9 mouse cellular contexts compared by ENCODE assay signal in the genomic region with DNA sequence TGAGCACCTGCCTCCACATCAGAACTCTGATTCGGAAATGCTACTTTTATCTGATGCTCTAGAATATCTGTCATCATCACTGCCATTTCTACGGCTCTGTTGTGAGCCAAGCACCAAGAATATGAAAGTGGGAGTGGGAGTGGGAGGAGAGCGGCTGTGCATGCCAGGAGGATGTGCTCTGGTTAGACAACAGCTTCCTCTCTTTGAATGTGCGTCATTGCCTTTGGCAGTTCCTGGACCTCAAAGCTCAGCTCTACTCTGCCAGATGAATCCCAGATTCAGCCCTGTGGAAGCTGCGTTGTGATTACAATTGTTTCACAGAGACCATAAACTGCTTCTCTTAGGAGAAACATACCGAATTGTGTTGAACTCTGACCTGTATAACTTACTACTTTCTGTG.
DNase-seq lines count a peak whose midpoint lies in the region; ATAC-seq and TF ChIP-seq lines count a peak whose summit lies in the region.
"Had no signal": no experiment of that assay in that cellular context is flagged by ENCODE, and none has a peak within 500 bp of the region (broad histone marks: within the 10 kb centered on the region; RNA-seq: fewer than 3 reads in every experiment).

No protein-coding gene starts in this region.

- H3K9ac ChIP-seq in intestine, embryonic 16.5 days (ENCODE audit: low read depth, low read length), result no peak overlapping the region
- H3K9ac ChIP-seq in intestine, postnatal 0 days (ENCODE audit: low read depth, low read length), result no peak overlapping the region
- no peak overlapping the region for H3K9ac ChIP-seq in lung, embryonic 16.5 days (ENCODE audit: low read length)

- ATAC-seq in intestine, embryonic 16.5 days, result peak; percentile 63; the same call in 1 of the 2 replicates
- no peak for ATAC-seq in intestine, postnatal 0 days
- ATAC-seq in common myeloid progenitor, adult 5-6 weeks (replicated peaks; ENCODE audit: low read depth, poor library complexity, severe bottlenecking), result peak; percentile 76
- ATAC-seq in lung, embryonic 16.5 days (ENCODE audit: low read depth), result peak; percentile 60; the same call in 1 of the 2 replicates
- ATAC-seq: Patski had no signal

- no peaks in the 10 kb centered on the region for H3K9me3 ChIP-seq in intestine, embryonic 16.5 days (ENCODE audit: control insufficient read depth, low read length)
- H3K9me3 ChIP-seq in intestine, postnatal 0 days (ENCODE audit: control insufficient read depth), result no peaks in the 10 kb centered on the region
- no peaks in the 10 kb centered on the region for H3K9me3 ChIP-seq in lung, embryonic 16.5 days (ENCODE audit: control insufficient read depth, low read length)

- no peak for TF ChIP-seq CTCF in intestine, postnatal 0 days (IDR thresholded peaks at IDR 0.05; ENCODE audit: low read depth)

- peaks cover 9% of the 10 kb centered on the region; the same call in 1 of the 2 replicates for H3K4me1 ChIP-seq in intestine, embryonic 16.5 days (ENCODE audit: control insufficient read depth, insufficient read depth, low read length)
- H3K4me1 ChIP-seq in intestine, postnatal 0 days (replicated peaks; ENCODE audit: control insufficient read depth, insufficient read depth, low read length), result no peaks in the 10 kb centered on the region
- H3K4me1 ChIP-seq in lung, embryonic 16.5 days (replicated peaks; ENCODE audit: control insufficient read depth, insufficient read depth, low read length), result no peaks in the 10 kb centered on the region; the same call in 1 of the 2 replicates

- no peak overlapping the region for H3K4me3 ChIP-seq in intestine, embryonic 16.5 days (ENCODE audit: low read length)
- H3K4me3 ChIP-seq in intestine, postnatal 0 days (ENCODE audit: low read depth, low read length), result no peak overlapping the region
- no peak overlapping the region for H3K4me3 ChIP-seq in lung, embryonic 16.5 days (ENCODE audit: low read length)

- WGBS in intestine, embryonic 16.5 days, result 41% methylated on average over 6 of the region's 6 CpGs
- WGBS in intestine, postnatal 0 days, result 38% methylated on average over 6 of the region's 6 CpGs
- WGBS in lung, embryonic 16.5 days, result 54% methylated on average over 6 of the region's 6 CpGs

- no peak overlapping the region for H3K4me2 ChIP-seq in intestine, embryonic 16.5 days (ENCODE audit: low read depth, low read length)
- H3K4me2 ChIP-seq in intestine, postnatal 0 days (replicated peaks; ENCODE audit: low read depth), result no peak overlapping the region
- no peak overlapping the region for H3K4me2 ChIP-seq in lung, embryonic 16.5 days (ENCODE audit: low read depth, low read length)

- H3K27ac ChIP-seq in intestine, embryonic 16.5 days (ENCODE audit: low read length), result no peak overlapping the region
- no peak overlapping the region for H3K27ac ChIP-seq in intestine, postnatal 0 days (ENCODE audit: low read depth, low read length)
- no peak overlapping the region for H3K27ac ChIP-seq in lung, embryonic 16.5 days (ENCODE audit: low read length)

- no peaks in the 10 kb centered on the region for H3K36me3 ChIP-seq in intestine, embryonic 16.5 days (ENCODE audit: control insufficient read depth, insufficient read depth, low read length)
- no peaks in the 10 kb centered on the region for H3K36me3 ChIP-seq in intestine, postnatal 0 days (ENCODE audit: control insufficient read depth, insufficient read depth)
- no peaks in the 10 kb centered on the region for H3K36me3 ChIP-seq in lung, embryonic 16.5 days (ENCODE audit: control insufficient read depth, insufficient read depth, low read length)

- no peaks in the 10 kb centered on the region for H3K27me3 ChIP-seq in intestine, embryonic 16.5 days (replicated peaks; ENCODE audit: control insufficient read depth, insufficient read depth, low read length)
- no peaks in the 10 kb centered on the region for H3K27me3 ChIP-seq in intestine, postnatal 0 days (replicated peaks; ENCODE audit: control insufficient read depth, insufficient read depth, low read length)
- H3K27me3 ChIP-seq in lung, embryonic 16.5 days (ENCODE audit: control insufficient read depth, insufficient read depth, low read depth, low read length), result no peaks in the 10 kb centered on the region
- H3K27me3 ChIP-seq: Patski had no signal

- peak; percentile 44 for DNase-seq in kidney, adult 9 months
- DNase-seq in spleen, postnatal 10 days (ENCODE audit: low spot score in 2 of 2), result no peak
- DNase-seq in thymus, postnatal 36 days, result no peak
- DNase-seq in cerebellum, postnatal 4 days (ENCODE audit: low spot score in 2 of 2), result no peak
